Mouse (Mus musculus): ENCODE data around the gene Tex52. TPM values are rescaled to one million over a fixed set of nuclear protein-coding genes. Genes with fewer than 3 reads are reported as not detected.

Gene Tex52
- 0.77 and 1.1 TPM in 2 replicates for polyA plus RNA-seq (2012; rRNA removed)
- 0.26 and 0.37 TPM in 2 replicates for polyA plus RNA-seq (2014; fragmentation: Nextera tagmentation; extraction: Ambion mirVana)

DNA sequence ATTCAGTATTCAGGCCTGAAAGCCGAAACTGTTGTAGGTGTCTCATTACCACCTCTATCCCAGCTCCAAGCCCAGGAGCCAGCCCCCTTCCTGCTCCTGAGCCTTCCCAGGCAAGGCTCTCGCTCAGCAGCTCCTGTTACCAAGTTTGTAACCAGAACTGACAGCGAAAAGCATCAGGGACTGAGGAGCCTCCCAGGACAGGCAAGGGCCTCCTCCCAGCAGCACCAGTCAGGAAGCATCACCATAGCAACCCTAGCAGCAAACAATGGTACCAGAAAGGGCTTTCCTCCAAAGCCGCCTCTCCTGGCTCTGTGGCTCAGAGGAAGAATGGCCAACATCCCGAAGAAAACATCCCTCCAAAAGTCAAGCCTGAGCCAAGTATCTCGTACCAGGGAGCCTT, at the start of gene Tex52, which contains the start of gene Gm44596:
TSS of gene Tex52 (plus strand) at position 265 of the 400 bp plus-strand sequence.
TSS of gene Gm44596 (plus strand) at position 312 of the 400 bp plus-strand sequence.
- Histone ChIP-seq H3K36me3 (ENCODE audit: control insufficient read depth, insufficient read depth, low read length) (peaks cover 56% of the 10 kb centered on the region), H3K27me3 (ENCODE audit: control insufficient read depth, insufficient read depth, low read length) (no peaks in the 10 kb centered on the region), H3K27ac (replicated peaks; ENCODE audit: low read depth, low read length) (no peak within 1 kb of the TSS), H3K9ac (ENCODE audit: low read depth, low read length, severe bottlenecking) (no peak within 1 kb of the TSS), H3K4me2 (replicated peaks; ENCODE audit: low read depth, low read length, severe bottlenecking) (no peak within 1 kb of the TSS), H3K4me1 (ENCODE audit: control insufficient read depth, insufficient read depth, low read length) (no peaks in the 10 kb centered on the region), H3K9me3 (ENCODE audit: control insufficient read depth, low read length) (no peaks in the 10 kb centered on the region), H3K4me3 (replicated peaks; ENCODE audit: low read length) (no peak within 1 kb of the TSS)
- TF ChIP-seq POLR2A (IDR thresholded peaks at IDR 0.05; ENCODE audit: borderline replicate concordance, extremely low read depth, insufficient read depth, insufficient read length): no peak
- ATAC-seq (ENCODE audit: low FRiP score, low read depth) (peak; percentile 77), DNase-seq (ENCODE audit: low spot score) (no peak)
- 60% methylated on average over 6 of the region's 6 CpGs for WGBS

GRCm38 (mm10) chr6:128334397-128335124, 40.7 kb upstream of the Tex52 start:
- peak; percentile 83 for DNase-seq (ENCODE audit: low spot score)
- Histone ChIP-seq H3K4me1 (ENCODE audit: control insufficient read depth, insufficient read depth, low read length) (peaks cover 5% of the 10 kb centered on the region; the same call in 1 of the 2 replicates), H3K27ac (replicated peaks; ENCODE audit: low read depth, low read length) (0 out of 2 replicates have a peak overlapping the region, but pooled peaks have one; percentile 26), H3K9me3 (ENCODE audit: control insufficient read depth, low read length) (peaks cover 9% of the 10 kb centered on the region; the same call in 1 of the 2 replicates), H3K27me3 (ENCODE audit: control insufficient read depth, insufficient read depth, low read length) (no peaks in the 10 kb centered on the region), H3K36me3 (ENCODE audit: control insufficient read depth, insufficient read depth, low read length) (peaks cover 56% of the 10 kb centered on the region), H3K9ac (ENCODE audit: low read depth, low read length, severe bottlenecking) (no peak overlapping the region), H3K4me2 (replicated peaks; ENCODE audit: low read depth, low read length, severe bottlenecking) (no peak overlapping the region), H3K4me3 (replicated peaks; ENCODE audit: low read length) (no peak overlapping the region)
- ATAC-seq (ENCODE audit: low FRiP score, low read depth): peak; percentile 60; the same call in 1 of the 2 replicates
- WGBS: 24% methylated on average over 12 of the region's 12 CpGs
- TF ChIP-seq POLR2A (IDR thresholded peaks at IDR 0.05; ENCODE audit: borderline replicate concordance, extremely low read depth, insufficient read depth, insufficient read length): no peak

DNA sequence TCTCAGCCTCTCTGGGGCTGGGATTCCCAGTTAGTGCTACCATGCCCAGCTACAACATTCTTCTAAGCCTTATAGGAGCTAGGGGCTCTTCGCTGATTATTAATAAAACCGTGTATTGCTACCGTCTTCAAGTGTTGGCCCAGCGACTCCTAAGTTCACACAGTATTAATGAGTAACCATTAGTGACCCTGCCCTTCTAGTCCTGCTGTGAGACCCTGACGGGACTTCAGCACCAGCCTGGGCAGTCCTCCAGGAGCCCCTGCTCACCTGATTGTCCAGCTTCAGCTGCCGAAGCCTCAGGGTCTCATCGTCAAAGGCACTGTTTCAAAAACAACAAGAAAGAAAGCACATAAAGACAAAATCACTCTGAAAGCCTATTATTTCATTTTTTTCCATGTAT, 37.8 kb upstream of the Tex52 start:
- Histone ChIP-seq H3K4me1 (ENCODE audit: control insufficient read depth, insufficient read depth, low read length) (peaks cover 7% of the 10 kb centered on the region; the same call in 1 of the 2 replicates), H3K4me3 (replicated peaks; ENCODE audit: low read length) (no peak overlapping the region), H3K4me2 (replicated peaks; ENCODE audit: low read depth, low read length, severe bottlenecking) (no peak overlapping the region), H3K36me3 (ENCODE audit: control insufficient read depth, insufficient read depth, low read length) (peaks cover 40% of the 10 kb centered on the region), H3K9me3 (ENCODE audit: control insufficient read depth, low read length) (no peaks in the 10 kb centered on the region), H3K27me3 (ENCODE audit: control insufficient read depth, insufficient read depth, low read length) (no peaks in the 10 kb centered on the region), H3K9ac (ENCODE audit: low read depth, low read length, severe bottlenecking) (no peak overlapping the region), H3K27ac (replicated peaks; ENCODE audit: low read depth, low read length) (no peak overlapping the region)
- TF ChIP-seq POLR2A (IDR thresholded peaks at IDR 0.05; ENCODE audit: borderline replicate concordance, extremely low read depth, insufficient read depth, insufficient read length): no peak
- DNase-seq (ENCODE audit: low spot score) (no peak), ATAC-seq (ENCODE audit: low FRiP score, low read depth) (no peak)
- 80% methylated on average over 7 of the region's 7 CpGs for WGBS

- no peak overlapping the region for H3K4me3 ChIP-seq (replicated peaks; ENCODE audit: low read length)
- 20% methylated on average over 5 of the region's 5 CpGs for WGBS
- H3K36me3 ChIP-seq (ENCODE audit: control insufficient read depth, insufficient read depth, low read length): peaks cover 34% of the 10 kb centered on the region
- peaks cover 7% of the 10 kb centered on the region; the same call in 1 of the 2 replicates for H3K4me1 ChIP-seq (ENCODE audit: control insufficient read depth, insufficient read depth, low read length)
- no peak for TF ChIP-seq POLR2A (IDR thresholded peaks at IDR 0.05; ENCODE audit: borderline replicate concordance, extremely low read depth, insufficient read depth, insufficient read length)
- DNase-seq (ENCODE audit: low spot score): peak; percentile 42
- no peaks in the 10 kb centered on the region for H3K9me3 ChIP-seq (ENCODE audit: control insufficient read depth, low read length)
- H3K27ac ChIP-seq (replicated peaks; ENCODE audit: low read depth, low read length): peak overlapping the region; percentile 13; the same call in 1 of the 2 replicates
- no peaks in the 10 kb centered on the region for H3K27me3 ChIP-seq (ENCODE audit: control insufficient read depth, insufficient read depth, low read length)
- H3K9ac ChIP-seq (ENCODE audit: low read depth, low read length, severe bottlenecking): no peak overlapping the region
- no peak overlapping the region for H3K4me2 ChIP-seq (replicated peaks; ENCODE audit: low read depth, low read length, severe bottlenecking)
- ATAC-seq (ENCODE audit: low FRiP score, low read depth): peak; percentile 60; the same call in 1 of the 2 replicates
Observed at GRCm38 (mm10) chr6:128338876-128339275, 36.4 kb upstream of the Tex52 start.

- no peaks in the 10 kb centered on the region for H3K9me3 ChIP-seq (ENCODE audit: control insufficient read depth, low read length)
- peaks cover 18% of the 10 kb centered on the region for H3K36me3 ChIP-seq (ENCODE audit: control insufficient read depth, insufficient read depth, low read length)
- TF ChIP-seq POLR2A (IDR thresholded peaks at IDR 0.05; ENCODE audit: borderline replicate concordance, extremely low read depth, insufficient read depth, insufficient read length): no peak
- 83% methylated on average over 11 of the region's 11 CpGs for WGBS
- DNase-seq (ENCODE audit: low spot score): no peak
- H3K4me3 ChIP-seq (replicated peaks; ENCODE audit: low read length): no peak overlapping the region
- H3K27me3 ChIP-seq (ENCODE audit: control insufficient read depth, insufficient read depth, low read length): no peaks in the 10 kb centered on the region
- no peak overlapping the region for H3K4me2 ChIP-seq (replicated peaks; ENCODE audit: low read depth, low read length, severe bottlenecking)
- no peak overlapping the region for H3K9ac ChIP-seq (ENCODE audit: low read depth, low read length, severe bottlenecking)
- H3K27ac ChIP-seq (replicated peaks; ENCODE audit: low read depth, low read length): peak overlapping the region; percentile 26; the same call in 1 of the 2 replicates
- peaks cover 7% of the 10 kb centered on the region; the same call in 1 of the 2 replicates for H3K4me1 ChIP-seq (ENCODE audit: control insufficient read depth, insufficient read depth, low read length)
- no peak for ATAC-seq (ENCODE audit: low FRiP score, low read depth)
Observed at GRCm38 (mm10) chr6:128341956-128342723, 33.1 kb upstream of the Tex52 start.
